Mouse (Mus musculus) heart, postnatal 25 days (tissue): ENCODE data around the gene Cmtm6. TPM values are rescaled to one million over a fixed set of nuclear protein-coding genes. Genes with fewer than 3 reads are reported as not detected.
"Not testable (repeated sequence)": the region's sequence is repeated elsewhere in the genome, so short reads cannot be mapped to it uniquely, and the experiment has no call there.

ENCODE experiments used
- DNase-seq: peaks from one replicate; pipeline ENCODE4 v3.0.0; 2022; ENCODE audit warnings: low spot score
- intact Hi-C: fragments of 180-260 bp; cut with DNase I; formaldehyde crosslinking; loops from one replicate; pipeline ENCODE4 v1.15.1; 2025
- total RNA-seq, 2 experiments: library from RNA; stranded (reverse); gene quantifications; 2 replicates each; pipeline ENCODE4 v1.2.3; 2021

The Cmtm6 gene
- 10 to 100 TPM; 23.4 to 27.2 TPM for total RNA-seq

- DNase-seq = peak; percentile 96
- intact Hi-C loops = loop anchor here (2.0 kb wide), 1 partner anchor 42 kb away; the partner anchor contains the start of gene Dync1li1
These were observed at the start of gene Cmtm6 for GRCm38 (mm10) chr9:114731011-114731755. Gene Cmtm6 (plus strand): TSS chr9:114731116.

- intact Hi-C loops = no loop called here
- DNase-seq = no peak
These were observed 48.7 kb upstream of the Cmtm6 start for GRCm38 (mm10) chr9:114682193-114682592.

- intact Hi-C loops = no loop called here
- DNase-seq = no peak
These were observed 44.7 kb upstream of the Cmtm6 start for GRCm38 (mm10) chr9:114686245-114686644.

GRCm38 (mm10) chr9:114687639-114688038 is 43.3 kb upstream of the Cmtm6 start:
- DNase-seq = no peak
- intact Hi-C loops = loop anchor here (2.0 kb wide), 2 partner anchors 43 to 47 kb away; partner anchors contain the start of genes Cmtm6 and Cnot10

- intact Hi-C loops = loop anchor here (2.0 kb wide), 2 partner anchors 42 to 48 kb away; partner anchors contain the start of genes Cmtm6 and Cnot10
These were observed 42.5 kb upstream of the Cmtm6 start, which contains the start of gene Dync1li1 for GRCm38 (mm10) chr9:114688252-114688952. Gene Dync1li1 (plus strand): TSS chr9:114688790.

GRCm38 (mm10) chr9:114688953-114689407 is 41.9 kb upstream of the Cmtm6 start:
- intact Hi-C loops = loop anchor here (2.0 kb wide), 2 partner anchors 42 to 48 kb away; partner anchors contain the start of genes Cmtm6 and Cnot10
- DNase-seq = no peak

More at GRCm38 (mm10) chr9:114688252-114688952, 42.5 kb upstream of the Cmtm6 start, which contains the start of gene Dync1li1:
- peak; percentile 96 for DNase-seq

GRCm38 (mm10) chr9:114690119-114690601 is 40.8 kb upstream of the Cmtm6 start:
- intact Hi-C loops = no loop called here
- DNase-seq = no peak

GRCm38 (mm10) chr9:114691112-114691511 is 39.8 kb upstream of the Cmtm6 start:
- intact Hi-C loops = no loop called here

GRCm38 (mm10) chr9:114695662-114696061 is 35.3 kb upstream of the Cmtm6 start:
- intact Hi-C loops = not testable (repeated sequence)

More at GRCm38 (mm10) chr9:114691112-114691511, 39.8 kb upstream of the Cmtm6 start:
- DNase-seq = no peak

GRCm38 (mm10) chr9:114697072-114697471 is 33.8 kb upstream of the Cmtm6 start:
- DNase-seq = no peak
- intact Hi-C loops = no loop called here

More at GRCm38 (mm10) chr9:114695662-114696061, 35.3 kb upstream of the Cmtm6 start:
- not testable (repeated sequence) for DNase-seq

- intact Hi-C loops = no loop called here
- DNase-seq = no peak
These were observed 33.0 kb upstream of the Cmtm6 start for GRCm38 (mm10) chr9:114697926-114698325.

- intact Hi-C loops = no loop called here
- DNase-seq = no peak
These were observed 31.7 kb upstream of the Cmtm6 start for GRCm38 (mm10) chr9:114699262-114699661.

GRCm38 (mm10) chr9:114699882-114700665 is 30.8 kb upstream of the Cmtm6 start:
- intact Hi-C loops = no loop called here
- DNase-seq = no peak

- intact Hi-C loops = no loop called here
These were observed 29.9 kb upstream of the Cmtm6 start for GRCm38 (mm10) chr9:114701031-114701430.

GRCm38 (mm10) chr9:114701921-114702320 is 29.0 kb upstream of the Cmtm6 start:
- intact Hi-C loops = no loop called here
- no peak for DNase-seq

More at GRCm38 (mm10) chr9:114701031-114701430, 29.9 kb upstream of the Cmtm6 start:
- no peak for DNase-seq

GRCm38 (mm10) chr9:114707805-114708204 is 23.1 kb upstream of the Cmtm6 start:
- intact Hi-C loops = loop anchor here (5.0 kb wide), 1 partner anchor 56 kb away; no protein-coding TSS in a partner anchor
- no peak for DNase-seq

- no peak for DNase-seq
- intact Hi-C loops = no loop called here
These were observed 20.6 kb upstream of the Cmtm6 start for GRCm38 (mm10) chr9:114710345-114710744.

GRCm38 (mm10) chr9:114713481-114713880 is 17.4 kb upstream of the Cmtm6 start:
- DNase-seq = no peak
- intact Hi-C loops = no loop called here

GRCm38 (mm10) chr9:114716677-114717331 is 14.1 kb upstream of the Cmtm6 start:
- DNase-seq = no peak
- intact Hi-C loops = no loop called here
